Mouse (Mus musculus) testis, adult 2 months (tissue): Measurements from ENCODE around the gene Slco1b2.

Experiments
- CTCF ChIP-seq: fragments of 200-500 bp; IDR thresholded peaks from 2 replicates; pipeline ENCODE4 v1.5.1; 2012; ENCODE audit warnings: low read depth, mild to moderate bottlenecking, inconsistent platforms, low read length, moderate library complexity; ENCODE audit not compliant: control insufficient read depth, insufficient read depth, insufficient replicate concordance
- POLR2A ChIP-seq: fragments of 200-500 bp; IDR thresholded peaks from 2 replicates; pipeline ENCODE4 v1.6.1; 2012; ENCODE audit warnings: low read depth, mild to moderate bottlenecking, inconsistent platforms, low read length, moderate library complexity; ENCODE audit not compliant: control insufficient read depth

GRCm38 (mm10) chr6:141687008-141687407, 57.7 kb downstream of the Slco1b2 start:
- TF ChIP-seq CTCF (no peak), POLR2A (no peak)
